Mouse (Mus musculus): ENCODE data around the gene Prkca.

GRCm38 (mm10) chr11:108319162-108319561, 24.6 kb downstream of the Prkca start:
- TF ChIP-seq CTCF (IDR thresholded peaks at IDR 0.05; ENCODE audit: extremely low read depth, insufficient read depth, low read length) = no peak
- no peak for TF ChIP-seq POLR2A (IDR thresholded peaks at IDR 0.05; ENCODE audit: extremely low read depth, insufficient read depth, low read length)
